Mouse (Mus musculus) heart, embryonic 15.5 days (tissue): ENCODE data around the gene Tor3a. TPM values are rescaled to one million over a fixed set of nuclear protein-coding genes. Genes with fewer than 3 reads are reported as not detected.

ENCODE experiments used
- ATAC-seq: fragments of 200-750 bp; cut with Nextera tagmentation; replicated peaks from 2 replicates; pipeline ENCODE4 v1.8.0; 2017; ENCODE audit warnings: low read depth, moderate TSS enrichment; ENCODE audit not compliant: insufficient number of reproducible peaks, insufficient read depth, low FRiP score
- H3K27ac ChIP-seq: fragments of 300-500 bp; sonication (generic); 2 replicates; pipeline ENCODE4 v1.5.1; 2015; ENCODE audit warnings: mild to moderate bottlenecking, inconsistent platforms
- H3K27me3 ChIP-seq: fragments of 300-500 bp; sonication (generic); 2 replicates; pipeline ENCODE4 v1.6.1; 2015; ENCODE audit warnings: inconsistent platforms
- H3K36me3 ChIP-seq: fragments of 300-500 bp; sonication (generic); 2 replicates; pipeline ENCODE4 v1.6.1; 2015; ENCODE audit warnings: mild to moderate bottlenecking, inconsistent platforms
- H3K4me1 ChIP-seq: fragments of 300-500 bp; sonication (generic); replicated peaks from 2 replicates; pipeline ENCODE4 v1.6.1; 2015; ENCODE audit warnings: inconsistent platforms
- H3K4me2 ChIP-seq: fragments of 300-500 bp; sonication (generic); 2 replicates; pipeline ENCODE4 v1.6.1; 2015; ENCODE audit warnings: inconsistent platforms, mild to moderate bottlenecking, moderate library complexity
- H3K4me3 ChIP-seq: fragments of 300-500 bp; sonication (generic); 2 replicates; pipeline ENCODE4 v1.5.1; 2015; ENCODE audit warnings: mild to moderate bottlenecking, inconsistent platforms
- H3K9ac ChIP-seq: fragments of 300-500 bp; sonication (generic); 2 replicates; pipeline ENCODE4 v1.6.1; 2015; ENCODE audit warnings: mild to moderate bottlenecking, inconsistent platforms
- H3K9me3 ChIP-seq: fragments of 300-500 bp; sonication (generic); replicated peaks from 2 replicates; pipeline ENCODE4 v1.6.1; 2016; ENCODE audit warnings: inconsistent platforms
- WGBS: fragments of 180-500 bp; shearing (Covaris S2); methylation state at CpG from one replicate; pipeline ENCODE4 v1.1.7; 2015; ENCODE audit warnings: mixed read lengths; 5-methylcytosine and 5-hydroxymethylcytosine counted together
- polyA plus RNA-seq: library from polyadenylated mRNA; unstranded; fragments of >200 nt; fragmentation: Nextera tagmentation; extraction: Ambion mirVana; gene quantifications from 2 replicates; pipeline ENCODE4 v1.2.1, GENCODE M21; 2015

The Tor3a gene
- polyA plus RNA-seq, 1 experiment from 2014 or later, result 6.5 TPM

DNA sequence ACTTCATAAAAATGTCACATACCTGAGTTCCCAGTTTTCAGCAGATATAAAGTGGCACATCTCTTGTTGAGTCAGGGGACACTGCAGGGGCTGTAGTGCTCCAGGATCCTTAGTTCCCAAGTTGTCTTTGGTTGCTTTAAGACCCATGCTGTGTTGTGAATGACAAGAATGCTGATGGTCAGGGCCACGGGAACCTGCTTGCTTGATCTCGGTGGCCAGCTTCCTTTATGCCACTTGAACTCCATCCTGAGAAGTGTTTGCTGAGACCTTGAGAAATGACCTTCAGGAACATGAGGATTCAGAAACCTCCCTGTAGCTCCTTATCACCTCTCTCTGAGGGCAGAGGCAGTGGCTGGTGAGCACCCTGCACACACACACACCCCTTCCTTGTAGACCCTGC is 25.5 kb downstream of the Tor3a start:
- 27% methylated on average over 2 of the region's 2 CpGs for WGBS
- no peak for ATAC-seq
- no peaks in the 10 kb centered on the region for H3K9me3 ChIP-seq
- H3K27me3 ChIP-seq, result no peaks in the 10 kb centered on the region
- H3K27ac ChIP-seq, result no peak overlapping the region
- no peak overlapping the region for H3K4me3 ChIP-seq
- H3K36me3 ChIP-seq, result no peaks in the 10 kb centered on the region
- 0 out of 2 replicates have a peak, but pooled peaks cover 6% of the 10 kb centered on the region for H3K4me1 ChIP-seq
- no peak overlapping the region for H3K9ac ChIP-seq
- no peak overlapping the region for H3K4me2 ChIP-seq

DNA sequence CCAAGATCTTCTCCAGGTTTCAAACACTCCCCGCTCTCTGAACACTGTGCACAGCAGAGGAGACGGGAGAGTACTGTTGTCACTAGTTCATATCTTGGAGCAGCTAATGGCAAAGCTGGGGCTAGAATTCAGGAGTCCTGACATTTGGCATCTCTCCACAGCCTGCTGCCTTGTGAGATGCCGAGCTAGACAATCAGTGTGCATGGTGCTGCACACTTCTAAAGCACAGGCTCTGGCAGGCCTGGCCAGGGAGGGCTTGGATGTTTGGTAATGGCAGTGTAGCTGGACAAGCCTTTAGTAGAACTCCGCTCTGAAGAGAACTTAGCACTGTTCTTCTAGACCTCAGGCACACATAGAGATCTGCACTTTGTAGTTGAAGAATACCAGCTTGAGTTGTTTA is 28.2 kb downstream of the Tor3a start:
- 0 out of 2 replicates have a peak, but pooled peaks cover 6% of the 10 kb centered on the region for H3K4me1 ChIP-seq
- no peaks in the 10 kb centered on the region for H3K9me3 ChIP-seq
- WGBS, result 68% methylated on average over 4 of the region's 4 CpGs
- no peaks in the 10 kb centered on the region for H3K27me3 ChIP-seq
- no peak overlapping the region for H3K27ac ChIP-seq
- peaks cover 20% of the 10 kb centered on the region for H3K36me3 ChIP-seq
- H3K9ac ChIP-seq, result no peak overlapping the region
- no peak for ATAC-seq
- no peak overlapping the region for H3K4me3 ChIP-seq
- no peak overlapping the region for H3K4me2 ChIP-seq

DNA sequence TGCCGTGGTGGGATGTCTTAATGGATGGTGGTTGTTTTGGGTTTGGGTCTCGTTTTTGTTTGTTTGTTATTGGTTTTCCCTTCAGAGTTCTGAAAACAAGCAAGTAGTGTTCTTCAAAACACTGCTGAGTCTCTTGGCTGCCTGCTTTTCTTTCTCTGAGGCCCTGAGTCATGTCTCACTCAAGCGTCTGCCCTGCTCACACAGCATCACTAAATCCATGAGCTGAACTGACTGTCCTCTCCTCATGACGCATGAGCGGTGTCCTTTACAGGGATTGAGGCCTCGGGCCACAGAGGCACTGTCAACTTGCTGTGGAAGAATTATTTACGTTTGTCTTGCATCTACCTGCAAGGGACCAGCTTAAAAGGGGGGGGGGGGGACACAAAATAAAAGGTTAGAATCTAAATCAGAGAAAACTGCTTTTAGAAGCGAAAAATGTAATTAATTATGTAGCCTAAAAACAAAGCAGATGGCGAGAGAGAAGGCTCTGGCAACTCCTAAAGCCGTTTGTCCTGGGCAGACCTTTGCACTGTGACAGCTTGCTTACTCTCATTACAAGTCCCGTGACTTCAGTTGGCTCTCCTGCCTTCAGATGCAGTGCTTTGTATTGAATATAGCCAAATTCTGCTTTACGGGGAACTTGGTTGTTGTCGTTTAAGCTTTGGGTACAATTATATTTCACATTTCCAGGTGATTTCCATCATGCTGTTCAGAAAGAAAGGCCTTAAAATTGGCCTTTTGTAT is 29.2 kb downstream of the Tor3a start:
- no peak overlapping the region for H3K4me3 ChIP-seq
- H3K4me1 ChIP-seq, result 0 out of 2 replicates have a peak, but pooled peaks cover 6% of the 10 kb centered on the region
- WGBS, result 78% methylated on average over 13 of the region's 13 CpGs
- H3K27me3 ChIP-seq, result no peaks in the 10 kb centered on the region
- ATAC-seq, result no peak
- no peaks in the 10 kb centered on the region for H3K9me3 ChIP-seq
- H3K9ac ChIP-seq, result no peak overlapping the region
- no peak overlapping the region for H3K4me2 ChIP-seq
- H3K36me3 ChIP-seq, result peaks cover 28% of the 10 kb centered on the region
- no peak overlapping the region for H3K27ac ChIP-seq

DNA sequence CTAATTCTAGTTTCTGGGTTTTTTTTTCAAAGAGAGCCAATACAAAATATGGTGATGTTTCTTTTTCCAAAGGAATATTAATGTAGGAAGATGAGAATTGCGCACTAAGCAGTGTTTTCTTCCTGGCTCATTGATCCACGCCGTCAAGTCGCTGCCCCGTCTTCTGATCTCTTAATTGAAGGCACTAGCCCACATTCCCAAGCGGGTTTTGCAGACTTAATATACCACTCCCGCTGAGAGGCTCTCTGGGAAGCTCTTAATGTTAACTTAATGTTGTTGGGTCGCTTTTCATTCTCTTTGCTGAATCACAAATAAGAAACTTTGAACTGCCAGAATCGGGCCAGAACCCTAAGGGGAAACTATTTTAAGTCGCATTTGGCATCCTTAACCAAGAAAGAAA is 30.1 kb downstream of the Tor3a start:
- peaks cover 28% of the 10 kb centered on the region for H3K36me3 ChIP-seq

DNA sequence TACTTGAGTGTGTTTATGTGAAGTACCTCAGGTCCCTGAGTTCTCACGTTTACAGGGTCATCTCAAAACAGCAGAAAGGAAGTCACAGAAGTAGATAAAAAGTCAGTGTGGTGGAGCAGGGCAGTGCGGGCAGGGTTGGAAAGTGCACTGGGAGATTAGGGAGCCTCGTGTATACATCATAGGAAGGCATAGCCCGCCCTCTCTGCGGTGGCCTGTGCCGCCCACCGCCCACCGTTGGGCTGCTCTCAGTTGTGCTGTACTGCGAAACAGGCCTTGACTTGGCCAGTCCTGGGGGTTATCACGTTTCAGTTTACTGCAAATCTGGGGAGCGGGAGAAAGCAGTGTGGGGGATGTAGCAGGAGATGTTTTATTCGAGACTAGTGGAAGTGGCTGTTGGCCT is 31.3 kb downstream of the Tor3a start:
- WGBS, result 60% methylated on average over 12 of the region's 12 CpGs
- no peak overlapping the region for H3K4me3 ChIP-seq
- H3K36me3 ChIP-seq, result peaks cover 31% of the 10 kb centered on the region
- H3K27ac ChIP-seq, result no peak overlapping the region
- no peak for ATAC-seq
- no peaks in the 10 kb centered on the region for H3K27me3 ChIP-seq
- no peak overlapping the region for H3K4me2 ChIP-seq
- no peaks in the 10 kb centered on the region for H3K4me1 ChIP-seq
- H3K9ac ChIP-seq, result no peak overlapping the region
- no peaks in the 10 kb centered on the region for H3K9me3 ChIP-seq

More for the DNA sequence above, 30.1 kb downstream of the Tor3a start:
- H3K9ac ChIP-seq, result no peak overlapping the region
- no peak for ATAC-seq
- WGBS, result 85% methylated on average over 10 of the region's 10 CpGs
- no peak overlapping the region for H3K4me3 ChIP-seq
- H3K27ac ChIP-seq, result no peak overlapping the region
- H3K4me2 ChIP-seq, result no peak overlapping the region
- no peaks in the 10 kb centered on the region for H3K9me3 ChIP-seq
- 0 out of 2 replicates have a peak, but pooled peaks cover 5% of the 10 kb centered on the region for H3K4me1 ChIP-seq
- H3K27me3 ChIP-seq, result no peaks in the 10 kb centered on the region

DNA sequence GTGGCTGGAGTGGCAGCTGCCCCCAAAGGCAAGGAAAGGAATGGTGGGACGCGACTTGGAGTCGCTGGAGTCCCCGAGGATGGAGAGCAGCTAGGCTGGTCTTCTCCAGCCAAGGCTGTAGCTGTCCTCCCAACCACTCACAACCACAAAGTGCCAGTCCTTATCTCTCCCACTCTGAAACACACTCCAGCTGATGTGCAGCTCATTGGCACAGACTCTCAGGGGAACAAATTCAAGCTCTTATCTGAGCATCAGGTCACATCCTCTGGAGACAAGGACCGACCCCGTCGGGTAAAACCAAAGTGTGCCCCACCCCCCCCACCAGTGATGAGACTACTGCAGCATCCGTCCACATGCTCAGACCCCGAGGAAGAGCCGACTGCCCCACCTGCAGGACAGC is 32.3 kb downstream of the Tor3a start:
- no peak for ATAC-seq
- H3K36me3 ChIP-seq, result peaks cover 31% of the 10 kb centered on the region
- H3K4me3 ChIP-seq, result no peak overlapping the region
- no peak overlapping the region for H3K9ac ChIP-seq
- H3K27me3 ChIP-seq, result no peaks in the 10 kb centered on the region
- H3K27ac ChIP-seq, result no peak overlapping the region
- 65% methylated on average over 10 of the region's 10 CpGs for WGBS
- no peaks in the 10 kb centered on the region for H3K4me1 ChIP-seq
- no peaks in the 10 kb centered on the region for H3K9me3 ChIP-seq
- H3K4me2 ChIP-seq, result no peak overlapping the region

DNA sequence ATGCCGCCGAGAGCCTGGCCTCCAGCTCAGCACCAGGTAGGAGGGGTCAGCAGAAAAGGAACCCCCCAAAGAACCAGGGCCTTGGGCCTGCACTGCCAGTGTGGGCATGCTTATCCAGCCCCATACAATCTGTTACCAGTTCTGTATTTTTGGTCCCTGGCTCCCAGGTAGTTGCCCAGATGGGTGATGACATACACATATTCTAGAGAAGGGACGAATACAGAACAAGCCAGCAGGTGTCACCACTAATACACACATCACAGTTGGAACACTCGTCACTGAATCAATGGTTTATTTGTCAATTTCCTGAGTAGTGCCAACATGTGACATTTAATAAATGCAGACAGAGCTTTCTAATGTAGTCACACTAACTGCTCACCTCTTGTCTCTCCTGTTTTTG is 33.6 kb downstream of the Tor3a start:
- no peak overlapping the region for H3K9ac ChIP-seq
- H3K4me3 ChIP-seq, result no peak overlapping the region
- peaks cover 36% of the 10 kb centered on the region for H3K36me3 ChIP-seq
- no peaks in the 10 kb centered on the region for H3K9me3 ChIP-seq
- H3K27ac ChIP-seq, result no peak overlapping the region
- WGBS, result 72% methylated on average over 4 of the region's 4 CpGs
- no peak for ATAC-seq
- no peaks in the 10 kb centered on the region for H3K4me1 ChIP-seq
- no peak overlapping the region for H3K4me2 ChIP-seq
- no peaks in the 10 kb centered on the region for H3K27me3 ChIP-seq

DNA sequence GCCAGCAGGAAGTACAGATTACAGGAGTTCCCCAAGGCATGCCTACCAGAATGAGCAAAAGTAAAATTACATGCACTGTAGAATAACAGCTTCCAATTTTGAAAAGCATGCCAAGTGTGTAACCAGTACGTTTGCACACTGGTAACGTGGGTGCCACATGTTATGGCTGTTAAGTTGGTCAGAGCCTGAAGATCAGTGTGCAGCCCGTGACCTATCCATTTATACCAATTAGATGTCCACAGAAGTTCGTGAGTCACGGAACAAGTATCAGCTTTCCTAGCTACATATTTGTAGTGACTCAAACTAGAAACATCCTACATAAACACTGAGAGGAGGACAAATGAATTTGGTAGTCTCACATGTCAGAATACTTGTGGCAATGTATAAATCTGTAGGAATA is 34.7 kb downstream of the Tor3a start:
- H3K36me3 ChIP-seq, result peaks cover 44% of the 10 kb centered on the region
- 85% methylated on average over 5 of the region's 5 CpGs for WGBS
- no peak overlapping the region for H3K4me3 ChIP-seq
- no peaks in the 10 kb centered on the region for H3K27me3 ChIP-seq
- H3K4me2 ChIP-seq, result no peak overlapping the region
- H3K9ac ChIP-seq, result no peak overlapping the region
- no peak for ATAC-seq
- H3K27ac ChIP-seq, result no peak overlapping the region
- H3K4me1 ChIP-seq, result no peaks in the 10 kb centered on the region
- no peaks in the 10 kb centered on the region for H3K9me3 ChIP-seq

DNA sequence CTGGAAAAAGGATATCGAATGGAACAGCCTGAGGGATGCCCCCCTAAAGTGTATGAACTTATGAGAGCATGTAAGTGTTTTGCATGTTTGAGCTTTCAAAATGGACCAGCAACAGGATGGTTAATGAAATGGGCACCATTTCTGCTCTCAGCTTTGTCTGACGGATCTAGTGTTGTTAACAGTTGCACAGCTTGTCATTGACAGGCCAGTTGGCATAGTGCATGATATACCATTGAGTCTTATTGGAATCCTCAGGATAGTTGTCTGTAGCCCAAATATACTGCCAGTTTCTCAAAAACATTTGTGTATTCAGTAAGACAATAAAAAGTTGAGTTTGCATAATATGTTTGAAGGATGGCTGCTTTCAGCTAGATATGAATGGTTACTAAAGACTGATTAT is 39.0 kb downstream of the Tor3a start:
- no peaks in the 10 kb centered on the region for H3K27me3 ChIP-seq
- H3K9me3 ChIP-seq, result no peaks in the 10 kb centered on the region
- WGBS, result 85% methylated on average over 2 of the region's 2 CpGs
- H3K4me3 ChIP-seq, result no peak overlapping the region
- no peak for ATAC-seq
- H3K27ac ChIP-seq, result no peak overlapping the region
- H3K9ac ChIP-seq, result no peak overlapping the region
- H3K4me2 ChIP-seq, result no peak overlapping the region
- H3K36me3 ChIP-seq, result peaks cover 48% of the 10 kb centered on the region
- H3K4me1 ChIP-seq, result no peaks in the 10 kb centered on the region

DNA sequence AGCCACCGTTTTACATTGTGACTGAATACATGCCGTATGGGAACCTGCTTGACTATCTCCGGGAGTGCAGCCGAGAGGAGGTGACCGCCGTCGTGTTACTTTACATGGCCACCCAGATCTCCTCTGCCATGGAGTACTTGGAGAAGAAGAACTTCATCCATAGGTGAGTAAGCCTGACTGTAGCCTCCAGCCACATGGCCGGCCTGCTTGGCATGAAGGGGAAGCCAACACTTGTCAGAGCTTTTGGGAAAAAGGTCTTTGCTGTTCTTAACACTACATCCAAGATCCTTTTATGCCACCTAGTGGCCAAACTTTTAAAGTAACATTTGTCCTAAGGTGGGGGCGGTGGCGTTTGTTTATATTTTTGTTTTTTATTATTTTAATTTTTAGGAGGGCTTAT is 41.1 kb downstream of the Tor3a start:
- 0 out of 2 replicates have a peak, but pooled peaks have one; percentile 31 for ATAC-seq
- WGBS, result 76% methylated on average over 10 of the region's 10 CpGs
- no peak overlapping the region for H3K4me3 ChIP-seq
- no peak overlapping the region for H3K27ac ChIP-seq
- H3K9ac ChIP-seq, result no peak overlapping the region
- peaks cover 54% of the 10 kb centered on the region for H3K36me3 ChIP-seq
- no peaks in the 10 kb centered on the region for H3K9me3 ChIP-seq
- no peak overlapping the region for H3K4me2 ChIP-seq
- no peaks in the 10 kb centered on the region for H3K27me3 ChIP-seq
- H3K4me1 ChIP-seq, result no peaks in the 10 kb centered on the region

DNA sequence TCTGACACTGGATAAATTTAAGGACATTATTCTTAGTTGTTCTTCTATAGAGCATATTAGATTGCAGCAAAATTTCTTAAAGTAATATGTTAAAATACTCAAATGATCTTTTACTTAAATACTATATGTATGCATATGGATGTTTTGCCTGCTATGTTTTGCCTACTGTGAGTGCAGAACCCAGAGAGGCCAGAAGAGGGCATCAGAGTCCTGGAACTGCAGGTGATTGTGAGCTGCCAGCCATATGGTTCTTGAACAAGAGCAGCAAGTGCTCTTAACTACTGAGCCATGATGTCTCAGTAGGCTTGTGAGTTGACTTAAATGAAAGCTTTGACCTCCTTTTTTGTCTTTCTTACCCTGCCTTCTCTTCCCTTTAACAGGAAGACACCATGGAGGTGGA is 43.2 kb downstream of the Tor3a start:
- Histone ChIP-seq H3K9ac (no peak overlapping the region), H3K9me3 (no peaks in the 10 kb centered on the region), H3K4me3 (no peak overlapping the region), H3K27me3 (no peaks in the 10 kb centered on the region), H3K4me1 (no peaks in the 10 kb centered on the region), H3K27ac (no peak overlapping the region), H3K4me2 (no peak overlapping the region), H3K36me3 (peaks cover 50% of the 10 kb centered on the region)
- ATAC-seq, result no peak

DNA sequence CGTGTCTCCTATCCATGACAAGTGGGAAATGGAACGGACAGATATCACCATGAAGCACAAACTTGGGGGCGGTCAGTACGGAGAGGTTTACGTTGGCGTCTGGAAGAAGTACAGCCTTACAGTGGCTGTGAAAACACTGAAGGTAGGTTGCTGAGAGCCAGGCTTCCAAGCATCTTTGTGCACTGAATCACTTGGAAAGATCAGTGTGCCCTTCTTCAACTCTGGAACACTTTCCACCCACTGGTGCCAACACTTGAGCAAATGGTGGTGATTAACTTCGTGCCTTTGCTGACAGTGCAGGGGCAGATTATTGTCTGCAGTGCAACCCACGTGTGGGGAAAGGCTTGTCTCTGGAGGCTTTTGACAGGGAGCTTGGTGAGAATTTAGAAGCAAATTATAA is 44.2 kb downstream of the Tor3a start:
- Histone ChIP-seq H3K4me2 (no peak overlapping the region), H3K27ac (no peak overlapping the region), H3K9ac (no peak overlapping the region), H3K9me3 (no peaks in the 10 kb centered on the region), H3K36me3 (peaks cover 56% of the 10 kb centered on the region), H3K4me1 (no peaks in the 10 kb centered on the region), H3K27me3 (no peaks in the 10 kb centered on the region), H3K4me3 (no peak overlapping the region)
- 90% methylated on average over 8 of the region's 8 CpGs for WGBS
- no peak for ATAC-seq
